In the genomic region with DNA sequence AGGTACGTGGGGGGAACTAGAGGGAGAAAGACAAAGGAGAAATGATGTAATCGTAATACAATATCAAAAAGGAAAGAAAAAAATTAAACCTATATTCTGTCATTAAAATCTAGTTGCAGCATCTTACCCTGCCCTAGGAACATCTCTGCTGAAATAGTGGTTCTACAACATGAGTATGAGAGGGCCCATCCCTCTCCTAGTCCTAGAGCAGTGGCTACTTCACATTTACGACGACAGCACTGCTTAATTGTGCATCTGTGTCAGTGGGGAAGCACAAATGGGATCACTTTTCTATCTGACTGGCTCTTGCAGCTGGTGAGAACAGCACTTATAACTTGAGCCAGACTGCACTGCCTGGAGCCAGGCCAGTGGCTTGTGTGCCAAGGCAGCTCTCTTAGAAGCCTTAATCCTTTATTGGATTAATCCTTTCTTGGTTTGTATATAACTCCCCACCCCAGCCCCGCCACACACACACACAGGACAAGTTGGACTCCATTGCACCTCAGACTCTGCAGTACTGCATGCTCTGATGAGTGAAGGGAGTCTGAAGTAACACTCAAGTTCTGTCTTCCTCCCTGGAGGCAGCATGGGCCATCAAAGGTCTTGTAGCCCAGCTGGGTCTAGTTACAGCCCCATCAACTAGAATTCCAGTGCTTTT, we compare ENCODE assay signal across 8 mouse cellular contexts. TPM values are rescaled to one million over a fixed set of nuclear protein-coding genes. Genes with fewer than 3 reads are reported as not detected.
DNase-seq lines count a peak whose midpoint lies in the region; ATAC-seq and TF ChIP-seq lines count a peak whose summit lies in the region.

No protein-coding gene starts in this region.

- no peak overlapping the region for H3K9ac ChIP-seq in intestine, embryonic 15.5 days

- H3K9me3 ChIP-seq in intestine, embryonic 15.5 days, result no peaks in the 10 kb centered on the region

- H3K79me2 ChIP-seq in myocyte (ENCODE audit: control insufficient read depth, insufficient read depth), result peaks cover 91% of the 10 kb centered on the region

- no peak for TF ChIP-seq CTCF in brain, embryonic 14.5 days (IDR thresholded peaks at IDR 0.05; ENCODE audit: borderline replicate concordance, extremely low read depth, insufficient read depth, insufficient read length)

- 58% methylated on average over 5 of the region's 5 CpGs for WGBS in intestine, embryonic 15.5 days

- no peak overlapping the region for H3K4me3 ChIP-seq in intestine, embryonic 15.5 days (replicated peaks)
- H3K4me3 ChIP-seq in myocyte, result no peak overlapping the region

- no peak overlapping the region for H3ac ChIP-seq in myocyte (ENCODE audit: control insufficient read depth, insufficient read length)

- H3K4me1 ChIP-seq in intestine, embryonic 15.5 days (replicated peaks), result peaks cover 4% of the 10 kb centered on the region; the same call in 1 of the 2 replicates

- peak overlapping the region; percentile 18; the same call in 1 of the 2 replicates for H3K27ac ChIP-seq in intestine, embryonic 15.5 days

- DNase-seq in brain, embryonic 14.5 days (ENCODE audit: low read depth), result peak; percentile 96
- peak; percentile 39 for DNase-seq in embryo, embryonic 10 days (ENCODE audit: low spot score)
- peak; percentile 82 for DNase-seq in gastrocnemius, postnatal 14 days
- peak; percentile 57 to 71 for DNase-seq in left cerebral cortex, postnatal 10 days (ENCODE audit: extremely low spot score in 1 of 2, low spot score in 2 of 2)
- DNase-seq in spleen, postnatal 14 days (ENCODE audit: low spot score in 2 of 2), result no peak
- DNase-seq in spleen, postnatal 36 days (ENCODE audit: low spot score in 2 of 2), result no peak

- H3K27me3 ChIP-seq in intestine, embryonic 15.5 days (replicated peaks), result no peaks in the 10 kb centered on the region
- H3K27me3 ChIP-seq in myocyte (ENCODE audit: control insufficient read depth, insufficient read depth, insufficient read length), result no peaks in the 10 kb centered on the region

- TF ChIP-seq POLR2A in brain, embryonic 14.5 days (IDR thresholded peaks at IDR 0.05; ENCODE audit: borderline replicate concordance, extremely low read depth, insufficient read depth, insufficient read length, poor library complexity, severe bottlenecking), result no peak
- no peak for TF ChIP-seq POLR2A in myocyte (IDR thresholded peaks at IDR 0.05; ENCODE audit: insufficient read length, low read depth)

- intact Hi-C loops in gastrocnemius, postnatal 14 days (cut with DNase I; ENCODE audit: low total_unique reads), result loop anchor here (10.0 kb wide), 1 partner anchor 69 kb away; no protein-coding TSS in a partner anchor
- intact Hi-C loops in left cerebral cortex, postnatal 10 days (cut with DNase I), result no loop called here

- no peaks in the 10 kb centered on the region for H3K36me3 ChIP-seq in intestine, embryonic 15.5 days
- H3K36me3 ChIP-seq in myocyte (ENCODE audit: control insufficient read depth, insufficient read depth), result peaks cover 4% of the 10 kb centered on the region

- peak; percentile 55 for ATAC-seq in intestine, embryonic 15.5 days

- H3K4me2 ChIP-seq in intestine, embryonic 15.5 days (replicated peaks), result no peak overlapping the region
- H3K4me2 ChIP-seq in myocyte (ENCODE audit: low read depth), result peak overlapping the region; percentile 39

TF ChIP-seq in myocyte, 11 proteins besides CTCF, POLR2A, EP300 and RAD21:
- TF ChIP-seq POLR2AphosphoS2 (IDR thresholded peaks at IDR 0.05; ENCODE audit: insufficient read length, low read depth), result no peak
- TF ChIP-seq MYOD1 (IDR thresholded peaks at IDR 0.05; ENCODE audit: control insufficient read depth in 1 of 3, insufficient read length in 2 of 3, low read depth in 2 of 3), result peak in 2 of 3 experiments; percentile 18 to 66
- peak in 1 of 3 experiments; percentile 43 for TF ChIP-seq MYOG (IDR thresholded peaks at IDR 0.05; ENCODE audit: control insufficient read depth in 1 of 3, insufficient read depth in 1 of 3, insufficient read length in 2 of 3, low read depth in 2 of 3)

RNA-seq across cellular contexts. Expression of gene Ephx3, which starts 46.3 kb away (rescaled TPM):
- 0.31 and 0.34 TPM in 2 replicates for polyA plus RNA-seq in brain, embryonic 14.5 days (2012; rRNA removed)
- under 1 TPM in 1 of 2 experiments, not detected in 1; 0.18 TPM for total RNA-seq in gastrocnemius, postnatal 14 days (2021)
- 0.14 and 0.16 TPM in 2 replicates for polyA plus RNA-seq in intestine, embryonic 15.5 days (2015; fragmentation: Nextera tagmentation; extraction: Ambion mirVana)
- total RNA-seq in left cerebral cortex, postnatal 10 days (2021), result under 1 TPM; 0.17 to 0.32 TPM
- 0.12 TPM for polyA plus RNA-seq in myocyte (2012; fragmentation: generic; extraction: Trizol)

RNA-seq across cellular contexts. Expression of gene Brd4, which starts 48.9 kb away (rescaled TPM):
- polyA plus RNA-seq in brain, embryonic 14.5 days (2012; rRNA removed), result 31.1 and 85.6 TPM in 2 replicates
- 10 to 100 TPM; 47.0 to 47.7 TPM for total RNA-seq in gastrocnemius, postnatal 14 days (2021)
- 68.1 and 70.5 TPM in 2 replicates for polyA plus RNA-seq in intestine, embryonic 15.5 days (2015; fragmentation: Nextera tagmentation; extraction: Ambion mirVana)
- 100 to 1,000 TPM; 115 to 123 TPM for total RNA-seq in left cerebral cortex, postnatal 10 days (2021)
- polyA plus RNA-seq in myocyte (2012; fragmentation: generic; extraction: Trizol), result 54.3 TPM

Comparison
In these comparisons a context has a peak if more than half of its experiments do, and no peak if none do; other contexts are left out.
1. DNase-seq: peak in brain, embryonic 14.5 days (single experiment), embryo, embryonic 10 days (single experiment), gastrocnemius, postnatal 14 days (single experiment) and left cerebral cortex, postnatal 10 days (2 of 2); none in spleen, postnatal 14 days (0 of 2) and spleen, postnatal 36 days (0 of 2).